Mouse (Mus musculus) MEL (cell line): ENCODE data around the gene Polr2l.

Source experiments
- MAZ ChIP-seq: IDR thresholded peaks from 2 replicates; pipeline ENCODE4 v1.6.1; 2012; ENCODE audit warnings: low read depth, mild to moderate bottlenecking, inconsistent platforms, low read length, improper control_type of control experiment
- USF2 ChIP-seq, 2 experiments: IDR thresholded peaks; 2 replicates each; pipeline ENCODE4 v1.6.1; 2011 to 2012; ENCODE audit warnings: improper control_type of control experiment in 2 of 2, low read length in 2 of 2, borderline replicate concordance in 1 of 2, inconsistent platforms in 1 of 2, low read depth in 1 of 2, mild to moderate bottlenecking in 1 of 2; ENCODE audit not compliant: insufficient read depth in 1 of 2

DNA sequence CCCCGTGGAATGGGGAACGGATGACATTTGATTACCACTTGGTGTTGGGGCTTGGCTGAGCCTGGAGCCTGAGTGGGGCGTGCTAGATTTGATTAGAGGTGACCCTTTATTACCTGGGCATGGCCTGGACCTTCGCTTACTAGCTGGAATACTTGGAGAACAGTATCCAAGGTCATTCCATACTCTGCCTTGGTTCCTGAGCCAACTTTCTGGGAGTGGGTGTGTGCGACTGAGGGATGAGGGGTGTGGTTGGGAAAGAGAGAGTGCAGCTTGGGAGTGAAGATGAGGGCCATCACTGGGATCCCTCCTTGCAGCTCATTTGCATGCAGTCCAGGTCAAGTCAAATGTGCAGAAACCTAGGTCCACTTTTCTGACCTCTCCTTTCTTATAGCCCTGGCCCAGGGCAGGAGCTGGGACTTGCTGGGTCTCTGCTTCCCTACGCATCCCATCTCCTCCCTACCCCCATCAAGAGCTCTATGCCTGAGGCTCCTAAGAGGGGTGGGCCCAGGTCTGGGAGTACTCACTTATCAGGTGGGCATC, 8.3 kb upstream of the Polr2l start:
- TF ChIP-seq USF2 (IDR thresholded peaks at IDR 0.05; ENCODE audit: borderline replicate concordance in 1 of 2, insufficient read depth in 1 of 2, low read depth in 1 of 2, low read length in 2 of 2) (no peak), MAZ (no peak)
